Mouse (Mus musculus): ENCODE data around the gene A030014E15Rik. TPM values are rescaled to one million over a fixed set of nuclear protein-coding genes. Genes with fewer than 3 reads are reported as not detected.

A030014E15Rik gene
- total RNA-seq, 2 experiments from 2014 or later: not detected

Other genes with a start within 250 kb of the A030014E15Rik start
- gene Mff, start 200.0 kb upstream of the A030014E15Rik start, total RNA-seq (2021): 100 to 1,000 TPM; 134 to 137 TPM
- gene Tm4sf20, start 156.5 kb upstream of the A030014E15Rik start, total RNA-seq (2021): not detected
- not detected for gene Gm47791, start 153.7 kb upstream of the A030014E15Rik start, total RNA-seq (2021)
- gene Agfg1, start 85.4 kb upstream of the A030014E15Rik start, total RNA-seq (2021): 10 to 100 TPM; 20.4 to 23.4 TPM
- gene A030005L19Rik, start 11.6 kb upstream of the A030014E15Rik start, total RNA-seq (2021): not detected
- gene Gm6217, start 6.5 kb downstream of the A030014E15Rik start, total RNA-seq (2021): not detected
- not detected for gene A030003K21Rik, start 18.5 kb downstream of the A030014E15Rik start, total RNA-seq (2021)
- not detected for gene Gm7544, start 31.1 kb downstream of the A030014E15Rik start, total RNA-seq (2021)
- gene Gm47955, start 35.4 kb downstream of the A030014E15Rik start, total RNA-seq (2021): not detected
- gene Gm47959, start 75.6 kb downstream of the A030014E15Rik start, total RNA-seq (2021): not detected
- gene Slc19a3, start 113.5 kb downstream of the A030014E15Rik start, total RNA-seq (2021): not detected
- gene Krtap28-10, start 117.6 kb downstream of the A030014E15Rik start, total RNA-seq (2021): not detected
- gene Gm47969, start 120.0 kb downstream of the A030014E15Rik start, total RNA-seq (2021): not detected
- gene A030005K14Rik, start 134.5 kb downstream of the A030014E15Rik start, total RNA-seq (2021): not detected
- not detected for gene Krtap28-13, start 136.0 kb downstream of the A030014E15Rik start, total RNA-seq (2021)
- not detected for gene Ccl20, start 191.8 kb downstream of the A030014E15Rik start, total RNA-seq (2021)
- not detected for gene Daw1, start 234.8 kb downstream of the A030014E15Rik start, total RNA-seq (2021)